Mouse (Mus musculus): Measurements from ENCODE around the gene Hist3h2a. TPM values are rescaled to one million over a fixed set of nuclear protein-coding genes. Genes with fewer than 3 reads are reported as not detected.

Hist3h2a gene
- total and polyA plus RNA-seq, 2 experiments from 2014 or later = 58.7 to 181 TPM

DNA sequence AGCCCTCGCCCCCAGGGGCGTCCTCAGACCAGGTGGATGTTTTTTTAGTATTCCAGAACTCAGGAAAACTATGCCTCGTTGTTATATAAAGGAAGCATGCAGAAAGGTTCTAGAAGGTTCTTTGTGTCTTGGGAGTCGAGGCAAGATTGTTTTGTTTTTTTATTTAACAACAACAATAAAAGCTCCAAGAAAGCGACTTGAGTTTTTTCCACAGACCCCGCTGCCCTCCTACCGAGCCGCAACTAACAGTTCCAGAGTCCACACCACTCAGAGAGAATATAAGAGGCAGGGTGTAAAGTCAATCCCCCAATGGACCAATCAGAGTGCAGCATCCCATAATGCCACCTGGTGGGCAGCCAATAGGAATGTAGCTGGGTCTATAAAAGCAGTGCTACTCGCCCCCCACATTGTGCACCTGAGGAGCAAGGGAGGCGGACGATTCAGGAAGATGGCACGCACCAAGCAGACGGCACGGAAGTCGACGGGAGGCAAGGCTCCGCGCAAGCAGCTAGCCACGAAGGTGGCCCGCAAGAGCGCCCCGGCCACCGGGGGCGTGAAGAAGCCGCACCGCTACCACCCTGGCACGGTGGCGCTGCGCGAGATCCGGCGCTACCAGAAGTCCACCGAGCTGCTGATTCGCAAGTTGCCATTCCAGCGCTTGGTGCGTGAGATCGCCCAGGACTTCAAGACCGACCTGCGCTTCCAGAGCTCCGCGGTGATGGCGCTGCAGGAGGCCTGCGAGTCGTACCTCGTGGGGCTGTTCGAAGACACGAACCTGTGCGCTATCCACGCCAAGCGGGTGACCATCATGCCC lies 7.1 kb downstream of the Hist3h2a start:
- 69% methylated on average over 50 of the region's 50 CpGs for WGBS
- TF ChIP-seq CTCF (IDR thresholded peaks at IDR 0.05; ENCODE audit: low read depth) = peak; percentile 8; the same call in 1 of the 2 replicates
- DNase-seq (peak; percentile 21), ATAC-seq (no peak)
- no peak overlapping the region for H3K9ac ChIP-seq
- H3K27me3 ChIP-seq (ENCODE audit: insufficient read depth, low read length) = no peaks in the 10 kb centered on the region
- H3K27ac ChIP-seq (ENCODE audit: low read depth, low read length) = no peak overlapping the region
- no peaks in the 10 kb centered on the region; the same call in 1 of the 2 replicates for H3K36me3 ChIP-seq (ENCODE audit: insufficient read depth)
- peaks cover 18% of the 10 kb centered on the region for H3K4me1 ChIP-seq (ENCODE audit: insufficient read depth)
- H3K4me2 ChIP-seq (ENCODE audit: low read depth) = no peak overlapping the region
- no peak overlapping the region for H3K4me3 ChIP-seq (ENCODE audit: low read depth, low read length)
- no peaks in the 10 kb centered on the region for H3K9me3 ChIP-seq (ENCODE audit: low read length)

DNA sequence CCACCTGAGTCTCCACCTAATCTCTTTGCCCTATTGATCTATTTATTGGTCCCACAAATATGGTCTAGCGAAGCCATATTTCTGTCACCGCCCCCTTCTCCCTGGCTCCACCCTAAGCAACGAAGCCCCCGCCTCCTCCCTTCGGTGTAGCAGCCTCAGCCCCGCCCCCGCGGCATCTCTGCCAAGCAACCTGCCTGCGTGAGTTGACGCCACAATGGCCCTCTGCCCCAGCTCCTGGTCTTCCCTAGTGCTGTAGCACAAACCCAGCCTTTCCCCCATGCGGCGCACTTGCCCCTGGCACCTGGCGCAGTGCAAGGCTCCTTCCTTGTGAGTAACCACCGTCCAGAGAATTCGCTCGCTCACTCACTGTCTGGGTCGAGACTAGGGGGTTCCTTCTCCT lies 9.1 kb downstream of the Hist3h2a start:
- WGBS = 31% methylated on average over 17 of the region's 17 CpGs
- H3K4me3 ChIP-seq (ENCODE audit: low read depth, low read length) = no peak overlapping the region
- no peak for DNase-seq
- no peak overlapping the region for H3K9ac ChIP-seq
- no peak overlapping the region for H3K27ac ChIP-seq (ENCODE audit: low read depth, low read length)
- no peaks in the 10 kb centered on the region; the same call in 1 of the 2 replicates for H3K36me3 ChIP-seq (ENCODE audit: insufficient read depth)
- no peak for ATAC-seq
- no peak overlapping the region for H3K4me2 ChIP-seq (ENCODE audit: low read depth)
- peaks cover 4% of the 10 kb centered on the region for H3K4me1 ChIP-seq (ENCODE audit: insufficient read depth)
- no peaks in the 10 kb centered on the region for H3K27me3 ChIP-seq (ENCODE audit: insufficient read depth, low read length)
- TF ChIP-seq CTCF (IDR thresholded peaks at IDR 0.05; ENCODE audit: low read depth) = no peak
- H3K9me3 ChIP-seq (ENCODE audit: low read length) = no peaks in the 10 kb centered on the region

DNA sequence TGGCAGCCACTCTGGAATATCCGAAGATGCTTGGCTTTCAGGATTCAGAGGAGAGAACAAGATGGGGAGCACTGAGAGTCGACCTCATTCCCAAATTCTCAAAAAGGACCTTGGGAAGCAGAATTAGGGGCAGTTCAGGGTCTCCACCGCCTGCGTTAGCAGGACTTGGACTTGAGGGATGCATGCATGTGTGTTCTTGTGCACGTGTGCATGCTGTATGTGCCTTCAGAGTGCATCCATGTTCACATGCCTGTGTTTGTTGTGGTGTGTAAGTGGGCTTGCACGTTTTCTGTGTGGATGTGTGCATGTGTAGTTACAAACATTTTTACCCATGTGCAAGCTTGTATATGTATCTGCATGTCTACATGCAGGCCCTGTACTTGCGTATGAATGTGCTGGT lies 9.7 kb downstream of the Hist3h2a start:
- no peak overlapping the region for H3K4me2 ChIP-seq (ENCODE audit: low read depth)
- no peaks in the 10 kb centered on the region for H3K9me3 ChIP-seq (ENCODE audit: low read length)
- DNase-seq = no peak
- H3K4me1 ChIP-seq (ENCODE audit: insufficient read depth) = peaks cover 3% of the 10 kb centered on the region; the same call in 1 of the 2 replicates
- no peak overlapping the region for H3K27ac ChIP-seq (ENCODE audit: low read depth, low read length)
- no peaks in the 10 kb centered on the region for H3K36me3 ChIP-seq (ENCODE audit: insufficient read depth)
- 85% methylated on average over 7 of the region's 7 CpGs for WGBS
- H3K27me3 ChIP-seq (ENCODE audit: insufficient read depth, low read length) = no peaks in the 10 kb centered on the region
- no peak overlapping the region for H3K9ac ChIP-seq
- H3K4me3 ChIP-seq (ENCODE audit: low read depth, low read length) = no peak overlapping the region
- no peak for ATAC-seq
- TF ChIP-seq CTCF (IDR thresholded peaks at IDR 0.05; ENCODE audit: low read depth) = no peak

DNA sequence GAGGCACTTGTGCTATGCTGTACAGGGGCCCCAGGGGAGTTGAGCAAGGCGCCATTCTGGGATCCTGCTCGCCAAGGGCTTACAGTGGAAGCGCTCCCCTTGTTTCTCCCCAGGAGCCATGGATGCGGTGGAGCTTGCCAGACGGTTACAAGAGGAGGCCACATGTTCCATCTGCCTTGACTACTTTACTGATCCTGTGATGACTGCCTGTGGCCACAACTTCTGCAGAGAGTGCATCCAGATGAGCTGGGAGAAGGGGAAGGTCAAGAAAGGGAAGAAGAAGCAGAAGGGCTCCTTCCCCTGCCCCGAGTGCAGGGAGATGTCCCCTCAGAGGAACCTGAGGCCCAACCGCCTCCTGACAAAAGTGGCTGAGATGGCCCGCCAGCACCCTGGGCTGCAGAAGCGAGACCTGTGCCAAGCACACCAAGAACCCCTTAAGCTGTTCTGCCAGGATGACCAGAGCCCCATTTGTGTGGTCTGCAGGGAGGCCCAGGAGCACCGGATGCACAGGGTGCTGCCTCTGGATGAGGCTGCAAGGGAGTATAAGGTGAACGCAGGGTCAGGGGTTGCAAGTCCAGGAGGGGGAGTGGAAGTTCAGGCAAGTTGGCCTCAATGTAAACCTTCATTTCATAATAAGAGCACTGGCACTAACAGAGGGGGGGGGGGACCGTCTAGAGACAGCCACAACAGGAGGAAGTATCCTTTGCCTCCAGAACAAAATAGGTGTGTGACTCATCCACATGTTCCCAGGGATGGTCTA lies 10.7 kb downstream of the Hist3h2a start:
- H3K27me3 ChIP-seq (ENCODE audit: insufficient read depth, low read length) = no peaks in the 10 kb centered on the region
- no peak for TF ChIP-seq CTCF (IDR thresholded peaks at IDR 0.05; ENCODE audit: low read depth)
- 56% methylated on average over 12 of the region's 12 CpGs for WGBS
- ATAC-seq = no peak
- no peaks in the 10 kb centered on the region for H3K4me1 ChIP-seq (ENCODE audit: insufficient read depth)
- no peak overlapping the region for H3K9ac ChIP-seq
- H3K9me3 ChIP-seq (ENCODE audit: low read length) = no peaks in the 10 kb centered on the region
- no peak for DNase-seq
- H3K4me2 ChIP-seq (ENCODE audit: low read depth) = no peak overlapping the region
- peaks cover 7% of the 10 kb centered on the region; the same call in 1 of the 2 replicates for H3K36me3 ChIP-seq (ENCODE audit: insufficient read depth)
- no peak overlapping the region for H3K4me3 ChIP-seq (ENCODE audit: low read depth, low read length)
- no peak overlapping the region for H3K27ac ChIP-seq (ENCODE audit: low read depth, low read length)

DNA sequence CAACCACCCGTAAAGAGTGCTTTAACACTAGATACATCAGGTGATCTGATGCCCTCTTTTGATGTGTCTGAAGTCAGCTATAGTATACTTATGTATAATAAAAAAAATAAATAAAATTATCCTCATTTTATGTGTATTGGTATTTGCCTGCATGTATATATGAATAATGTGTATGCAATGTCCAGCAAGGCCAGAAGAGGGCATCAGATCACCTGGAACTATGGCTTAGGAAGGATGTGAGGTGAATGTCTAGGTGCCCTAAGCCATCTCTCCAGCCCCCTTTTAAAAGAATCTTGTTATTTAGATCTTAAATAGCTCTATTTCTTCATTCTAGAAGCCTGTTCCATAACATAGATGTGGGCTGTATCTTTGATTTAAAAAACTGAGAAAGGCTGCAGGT lies 12.9 kb downstream of the Hist3h2a start:
- Histone ChIP-seq H3K9me3 (ENCODE audit: low read length) (no peaks in the 10 kb centered on the region), H3K9ac (no peak overlapping the region), H3K4me2 (ENCODE audit: low read depth) (no peak overlapping the region), H3K4me1 (ENCODE audit: insufficient read depth) (no peaks in the 10 kb centered on the region), H3K4me3 (ENCODE audit: low read depth, low read length) (no peak overlapping the region), H3K36me3 (ENCODE audit: insufficient read depth) (peaks cover 10% of the 10 kb centered on the region; the same call in 1 of the 2 replicates), H3K27ac (ENCODE audit: low read depth, low read length) (no peak overlapping the region), H3K27me3 (ENCODE audit: insufficient read depth, low read length) (no peaks in the 10 kb centered on the region)
- ATAC-seq = no peak
- 92% methylated on average over 1 of the region's 1 CpGs for WGBS
- peak; percentile 64 for TF ChIP-seq CTCF (IDR thresholded peaks at IDR 0.05; ENCODE audit: low read depth)
- DNase-seq = peak; percentile 35

DNA sequence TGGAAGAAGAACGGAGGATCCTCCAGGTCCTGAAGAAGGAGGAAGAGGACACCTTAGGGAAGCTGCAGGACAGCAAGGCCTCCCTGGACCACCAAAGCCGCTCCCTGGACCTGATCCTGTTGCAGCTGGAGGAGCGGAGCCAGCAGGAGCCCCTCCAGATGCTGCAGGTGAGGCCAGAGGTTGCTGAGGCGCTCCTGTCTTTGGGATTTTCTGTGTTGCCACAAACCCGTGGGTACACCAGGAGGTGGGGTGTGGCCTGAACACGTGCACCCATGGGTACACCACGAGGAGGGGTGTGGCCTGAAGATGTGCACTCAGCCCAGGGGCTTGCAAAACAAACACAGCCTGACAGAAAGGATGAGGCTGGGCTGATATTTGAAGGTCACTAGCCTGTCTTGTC lies 14.1 kb downstream of the Hist3h2a start:
- TF ChIP-seq CTCF (IDR thresholded peaks at IDR 0.05; ENCODE audit: low read depth) = no peak
- no peak overlapping the region for H3K4me3 ChIP-seq (ENCODE audit: low read depth, low read length)
- ATAC-seq (no peak), DNase-seq (no peak)
- H3K36me3 ChIP-seq (ENCODE audit: insufficient read depth) = peaks cover 10% of the 10 kb centered on the region; the same call in 1 of the 2 replicates
- H3K4me2 ChIP-seq (ENCODE audit: low read depth) = no peak overlapping the region
- H3K4me1 ChIP-seq (ENCODE audit: insufficient read depth) = no peaks in the 10 kb centered on the region
- H3K9ac ChIP-seq = no peak overlapping the region
- no peaks in the 10 kb centered on the region for H3K27me3 ChIP-seq (ENCODE audit: insufficient read depth, low read length)
- WGBS = 88% methylated on average over 7 of the region's 7 CpGs
- H3K9me3 ChIP-seq (ENCODE audit: low read length) = no peaks in the 10 kb centered on the region
- no peak overlapping the region for H3K27ac ChIP-seq (ENCODE audit: low read depth, low read length)

- Histone ChIP-seq H3K4me2 (ENCODE audit: low read depth) (no peak overlapping the region), H3K27me3 (ENCODE audit: insufficient read depth, low read length) (no peaks in the 10 kb centered on the region), H3K36me3 (ENCODE audit: insufficient read depth) (peaks cover 10% of the 10 kb centered on the region; the same call in 1 of the 2 replicates), H3K4me3 (ENCODE audit: low read depth, low read length) (no peak overlapping the region), H3K9ac (no peak overlapping the region), H3K9me3 (ENCODE audit: low read length) (no peaks in the 10 kb centered on the region), H3K27ac (ENCODE audit: low read depth, low read length) (no peak overlapping the region), H3K4me1 (ENCODE audit: insufficient read depth) (no peaks in the 10 kb centered on the region)
- 82% methylated on average over 8 of the region's 8 CpGs for WGBS
- DNase-seq (no peak), ATAC-seq (no peak)
- no peak for TF ChIP-seq CTCF (IDR thresholded peaks at IDR 0.05; ENCODE audit: low read depth)
Observed at GRCm38 (mm10) chr11:58969027-58969426, 14.5 kb downstream of the Hist3h2a start.
